Mouse (Mus musculus) heart, adult 2 months (tissue): ENCODE measurements at regions not wholly inside any gene's neighbourhood (a gene's known extent, or its start where the extent isn't known, plus 50 kb on each side); places are given as distances from the start of the nearest gene placed in this dataset.
A peak's percentile ranks its signal among the peaks of the same experiment; 100 is the strongest.

ENCODE experiments used
- DNase-seq, 2 experiments: peaks; one replicate each; pipeline ENCODE4 v3.0.0; 2021
- H3K27ac ChIP-seq: fragments of 200-600 bp; 2 replicates; pipeline ENCODE4 v1.8.1; 2022
- H3K27me3 ChIP-seq: fragments of 200-500 bp; 2 replicates; pipeline ENCODE4 v1.6.1; 2012; ENCODE audit warnings: mild to moderate bottlenecking, low read length, inconsistent platforms, mixed read lengths; ENCODE audit not compliant: control insufficient read depth, insufficient read depth
- H3K36me3 ChIP-seq: fragments of 200-500 bp; 2 replicates; pipeline ENCODE4 v1.6.1; 2012; ENCODE audit warnings: low read length, inconsistent platforms; ENCODE audit not compliant: control insufficient read depth, insufficient read depth
- H3K4me1 ChIP-seq: fragments of 200-500 bp; 2 replicates; pipeline ENCODE4 v1.6.1; 2011; ENCODE audit warnings: low read length; ENCODE audit not compliant: control insufficient read depth, insufficient read depth
- H3K4me3 ChIP-seq: fragments of 200-600 bp; 2 replicates; pipeline ENCODE4 v1.8.1; 2022
- H3K79me2 ChIP-seq: fragments of 200-500 bp; replicated peaks from 2 replicates; pipeline ENCODE4 v1.6.1; 2012; ENCODE audit warnings: mild to moderate bottlenecking, inconsistent platforms, low read length, moderate library complexity, mixed read lengths; ENCODE audit not compliant: control insufficient read depth, insufficient read depth
- H3K9ac ChIP-seq: fragments of 200-500 bp; 2 replicates; pipeline ENCODE4 v1.6.1; 2012; ENCODE audit warnings: low read depth, mild to moderate bottlenecking, control low read depth, inconsistent platforms, low read length, mixed read lengths
- CTCF ChIP-seq: fragments of 200-600 bp; IDR thresholded peaks from 2 replicates; pipeline ENCODE4 v1.8.1; 2022; ENCODE audit warnings: antibody characterized with exemption, mild to moderate bottlenecking, moderate library complexity
- EP300 ChIP-seq: fragments of 200-500 bp; IDR thresholded peaks from 2 replicates; pipeline ENCODE4 v1.6.1; 2011; ENCODE audit warnings: low read depth, low read length, control low read depth; ENCODE audit not compliant: insufficient read depth
- POLR2A ChIP-seq: fragments of 200-500 bp; IDR thresholded peaks from 2 replicates; pipeline ENCODE4 v1.6.1; 2011; ENCODE audit warnings: mild to moderate bottlenecking, low read depth, low read length, control low read depth; ENCODE audit not compliant: insufficient read depth
- WGBS: fragments of 180-500 bp; shearing (Covaris S2); methylation state at CpG from one replicate; pipeline ENCODE4 v1.1.7; 2018; 5-methylcytosine and 5-hydroxymethylcytosine counted together
- intact Hi-C: fragments of 180-260 bp; cut with DNase I; formaldehyde crosslinking; loops from one replicate; pipeline ENCODE4 v1.15.1; 2025

GRCm38 (mm10) chr10:110640406-110640805 lies 104.8 kb upstream of the E2f7 start:
- Histone ChIP-seq H3K27ac (no peak overlapping the region), H3K27me3 (no peaks in the 10 kb centered on the region), H3K4me1 (no peaks in the 10 kb centered on the region), H3K79me2 (no peaks in the 10 kb centered on the region), H3K9ac (no peak overlapping the region), H3K4me3 (no peak overlapping the region), H3K36me3 (no peaks in the 10 kb centered on the region)
- 56% methylated on average over 10 of the region's 10 CpGs for WGBS
- TF ChIP-seq CTCF = no peak
- TF ChIP-seq EP300 = no peak
- no peak for TF ChIP-seq POLR2A
- DNase-seq = no peak
- intact Hi-C loops = no loop called here

- Histone ChIP-seq H3K9ac (no peak overlapping the region), H3K79me2 (no peaks in the 10 kb centered on the region), H3K36me3 (no peaks in the 10 kb centered on the region), H3K4me3 (no peak overlapping the region), H3K4me1 (no peaks in the 10 kb centered on the region), H3K27ac (no peak overlapping the region), H3K27me3 (no peaks in the 10 kb centered on the region)
- WGBS = 81% methylated on average over 19 of the region's 19 CpGs
- TF ChIP-seq EP300 (no peak), POLR2A (no peak), CTCF (no peak)
- DNase-seq = no peak
- intact Hi-C loops = no loop called here
These were observed 103.1 kb upstream of the E2f7 start for GRCm38 (mm10) chr10:110642065-110642690.

GRCm38 (mm10) chr10:110647603-110648002 lies 97.6 kb upstream of the E2f7 start:
- TF ChIP-seq POLR2A (no peak), EP300 (no peak), CTCF (no peak)
- intact Hi-C loops = no loop called here
- Histone ChIP-seq H3K27ac (no peak overlapping the region), H3K36me3 (no peaks in the 10 kb centered on the region), H3K27me3 (no peaks in the 10 kb centered on the region), H3K79me2 (no peaks in the 10 kb centered on the region), H3K9ac (no peak overlapping the region), H3K4me3 (no peak overlapping the region), H3K4me1 (no peaks in the 10 kb centered on the region)
- DNase-seq = no peak
- 85% methylated on average over 7 of the region's 7 CpGs for WGBS

GRCm38 (mm10) chr10:110650107-110650506 lies 95.1 kb upstream of the E2f7 start:
- no peaks in the 10 kb centered on the region for H3K27me3 ChIP-seq
- no peak for DNase-seq
- no peaks in the 10 kb centered on the region for H3K4me1 ChIP-seq
- TF ChIP-seq POLR2A (no peak), CTCF (no peak), EP300 (no peak)
- intact Hi-C loops = loop anchor here (10.0 kb wide), 1 partner anchor 215 kb away; no protein-coding TSS in a partner anchor
- H3K27ac ChIP-seq = no peak overlapping the region
- H3K36me3 ChIP-seq = no peaks in the 10 kb centered on the region
- no peak overlapping the region for H3K4me3 ChIP-seq
- H3K9ac ChIP-seq = no peak overlapping the region
- WGBS = 64% methylated on average over 6 of the region's 6 CpGs
- no peaks in the 10 kb centered on the region for H3K79me2 ChIP-seq

GRCm38 (mm10) chr10:110650851-110651250 lies 94.4 kb upstream of the E2f7 start:
- intact Hi-C loops = loop anchor here (10.0 kb wide), 1 partner anchor 216 kb away; no protein-coding TSS in a partner anchor

GRCm38 (mm10) chr10:110654070-110654469 lies 91.2 kb upstream of the E2f7 start:
- Histone ChIP-seq H3K27ac (no peak overlapping the region), H3K9ac (no peak overlapping the region), H3K27me3 (no peaks in the 10 kb centered on the region), H3K4me3 (no peak overlapping the region), H3K36me3 (no peaks in the 10 kb centered on the region), H3K4me1 (no peaks in the 10 kb centered on the region), H3K79me2 (no peaks in the 10 kb centered on the region)
- no peak for TF ChIP-seq CTCF
- TF ChIP-seq POLR2A = no peak
- no peak for TF ChIP-seq EP300
- no peak for DNase-seq
- intact Hi-C loops = loop anchor here (10.0 kb wide), 1 partner anchor 219 kb away; no protein-coding TSS in a partner anchor
- 72% methylated on average over 6 of the region's 6 CpGs for WGBS

More at GRCm38 (mm10) chr10:110650851-110651250, 94.4 kb upstream of the E2f7 start:
- no peak overlapping the region for H3K9ac ChIP-seq
- H3K27ac ChIP-seq = no peak overlapping the region
- H3K36me3 ChIP-seq = no peaks in the 10 kb centered on the region
- no peaks in the 10 kb centered on the region for H3K27me3 ChIP-seq
- TF ChIP-seq POLR2A (no peak), CTCF (peak; percentile 51)
- H3K4me3 ChIP-seq = no peak overlapping the region
- no peaks in the 10 kb centered on the region for H3K79me2 ChIP-seq
- H3K4me1 ChIP-seq = no peaks in the 10 kb centered on the region
- no peak for DNase-seq
